Mouse (Mus musculus) granulocyte monocyte progenitor cell, adult 5-6 weeks (primary cell): ENCODE data around the gene Bcas3. TPM values are rescaled to one million over a fixed set of nuclear protein-coding genes. Genes with fewer than 3 reads are reported as not detected.

Experiments used
- ATAC-seq: replicated peaks from 2 replicates; pipeline ENCODE4 v1.8.0; 2016; ENCODE audit warnings: mild to moderate bottlenecking, moderate TSS enrichment, inconsistent platforms; ENCODE audit not compliant: poor library complexity, severe bottlenecking
- total RNA-seq, 2 experiments: library from RNA; stranded (forward) in 1 of 2; stranded (reverse) in 1 of 2; fragments of 200-712, 200-1000 nt in 1 of 2; fragments of >200 nt in 1 of 2; fragmentation: Nextera tagmentation in 1 of 2; gene quantifications; 2 replicates each; pipeline ENCODE4 v1.2.3; 2014 to 2017

Bcas3 gene
- total RNA-seq, 2 experiments from 2014 or later: 17.6 to 30.7 TPM

- no peak for ATAC-seq
Observed at GRCm38 (mm10) chr11:85644748-85645060, 291.7 kb downstream of the Bcas3 start.

DNA sequence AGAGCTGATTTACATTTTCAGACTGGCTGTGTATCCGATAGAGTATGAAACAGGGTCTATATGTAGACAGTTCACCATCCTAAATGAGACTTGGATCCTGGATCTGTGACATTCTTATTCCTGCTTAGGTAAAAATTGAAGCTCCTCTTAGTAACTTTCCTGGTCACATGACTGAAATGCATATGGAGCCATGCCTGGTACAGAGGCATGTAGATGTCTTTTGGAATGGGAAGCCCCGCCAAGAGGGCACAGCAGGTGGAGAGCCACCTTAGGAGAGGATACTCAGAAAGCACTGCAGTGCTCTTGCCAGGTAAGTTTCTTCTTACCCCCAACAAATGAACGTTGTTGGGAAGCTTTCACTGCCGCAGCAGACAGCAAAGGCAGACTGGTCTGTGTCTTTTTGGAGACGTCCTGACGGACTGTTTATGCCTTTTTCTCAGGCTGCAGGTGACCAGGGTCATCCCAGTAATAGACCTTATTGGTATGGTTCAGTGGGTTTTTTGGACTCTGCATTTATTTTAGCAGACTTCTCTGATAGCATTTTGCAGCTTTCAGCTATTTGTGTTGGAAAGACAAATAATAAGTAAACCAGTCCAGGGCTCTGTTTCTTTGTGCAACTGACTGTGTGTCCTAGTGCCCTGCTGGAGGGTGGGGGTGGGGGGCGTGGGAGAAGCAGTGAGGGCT is 292.3 kb downstream of the Bcas3 start:
- ATAC-seq: no peak

- ATAC-seq: no peak
Observed at GRCm38 (mm10) chr11:85648893-85649292, 295.9 kb downstream of the Bcas3 start.

DNA sequence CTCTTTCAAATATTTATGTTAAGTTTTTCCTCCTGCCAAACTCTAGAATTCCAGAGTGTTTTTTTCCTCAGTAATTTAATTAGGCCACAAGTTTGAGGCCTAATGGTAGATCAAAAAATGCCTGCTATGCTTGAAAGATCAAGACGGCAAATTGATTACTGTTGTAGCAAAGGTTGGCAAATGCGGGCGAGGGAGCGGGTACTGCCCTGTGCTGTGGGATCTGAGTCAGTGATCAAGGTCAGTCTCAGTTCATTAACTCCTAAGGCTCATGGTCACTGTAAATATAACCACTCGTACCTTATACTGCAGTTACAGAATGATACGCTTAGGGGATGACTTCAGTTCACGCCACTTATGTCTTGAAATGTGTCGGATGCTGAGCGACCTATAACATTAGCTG is 296.4 kb downstream of the Bcas3 start:
- no peak for ATAC-seq

GRCm38 (mm10) chr11:85657471-85657870 is 304.5 kb downstream of the Bcas3 start:
- no peak for ATAC-seq

DNA sequence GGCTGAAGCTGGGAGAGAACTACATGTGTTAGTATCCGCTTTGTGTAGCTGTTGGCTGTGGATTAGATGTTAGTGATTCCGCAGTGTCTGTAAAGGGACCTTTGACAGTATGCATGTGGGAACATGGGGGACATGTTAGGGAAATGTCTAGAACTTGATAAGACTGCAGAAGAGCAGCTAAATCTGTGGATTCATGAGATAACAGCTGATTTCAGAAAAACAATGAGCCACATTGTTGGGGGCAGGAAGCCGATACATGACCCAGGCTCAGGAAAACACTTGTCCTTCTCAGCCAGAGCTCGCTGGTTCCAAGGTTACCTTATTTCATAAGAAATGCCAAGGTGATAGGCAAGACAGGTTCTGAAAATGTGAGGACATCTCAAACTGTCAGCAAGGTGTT is 307.3 kb downstream of the Bcas3 start:
- ATAC-seq: no peak

DNA sequence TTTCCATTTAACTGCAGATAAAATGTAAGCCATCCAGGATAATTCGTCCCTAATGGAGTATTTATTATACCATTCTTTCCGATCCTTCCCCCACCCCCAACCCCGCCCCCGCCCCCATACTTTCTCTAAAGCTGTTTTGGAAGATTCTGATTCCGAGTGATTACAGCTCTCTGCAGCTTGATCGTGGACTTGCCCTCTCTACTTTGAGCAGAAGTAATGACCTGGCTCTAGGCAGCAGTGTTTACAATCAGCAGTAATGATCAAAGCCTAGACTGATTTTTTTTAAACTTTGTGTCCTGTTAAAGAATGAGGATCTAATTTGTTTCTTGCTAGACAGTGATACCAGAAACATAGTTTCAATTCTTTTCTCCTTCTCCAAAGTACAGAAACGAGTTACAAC is 314.2 kb downstream of the Bcas3 start:
- ATAC-seq: no peak

DNA sequence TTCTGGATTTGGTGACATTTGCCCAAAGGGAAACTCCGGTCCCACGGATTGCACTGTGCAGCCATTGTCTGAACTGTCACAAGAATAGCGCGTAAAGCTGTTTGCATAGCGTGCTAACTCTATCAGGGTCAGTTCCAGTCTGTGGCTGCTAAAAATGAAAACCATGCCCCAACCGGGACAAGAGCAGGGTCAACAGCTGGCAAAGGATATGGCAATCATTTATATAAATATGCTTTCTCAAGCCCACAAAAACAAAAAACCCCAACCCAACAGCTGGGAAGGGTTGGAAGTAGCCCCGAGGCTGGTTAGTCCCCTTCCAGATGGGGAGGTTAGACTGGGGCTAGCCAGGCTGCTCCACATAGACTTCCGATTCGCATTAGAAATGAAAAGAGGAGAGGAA is 314.8 kb downstream of the Bcas3 start:
- no peak for ATAC-seq

GRCm38 (mm10) chr11:85672881-85673475 is 320.0 kb downstream of the Bcas3 start:
- no peak for ATAC-seq

DNA sequence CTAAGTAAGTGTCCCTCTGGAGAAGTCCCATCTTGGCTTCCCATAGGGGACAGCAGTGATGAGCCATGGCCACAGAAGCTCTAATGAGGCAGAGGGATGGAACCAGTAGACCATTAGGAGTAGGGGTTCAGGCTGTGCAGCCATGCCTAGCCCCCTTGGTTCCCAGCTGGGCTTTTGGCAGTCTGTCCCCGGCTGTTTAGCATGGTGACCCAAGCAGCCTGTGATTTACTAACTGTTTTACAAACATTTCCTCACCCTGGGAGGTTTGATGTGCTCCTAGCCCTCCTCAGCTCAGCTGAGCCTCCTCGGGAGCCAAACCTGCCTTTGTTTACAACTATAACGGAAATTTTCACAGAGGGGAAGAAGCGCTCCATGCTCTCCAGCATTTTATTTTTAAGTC is 322.3 kb downstream of the Bcas3 start:
- ATAC-seq: no peak

- no peak for ATAC-seq
Observed at GRCm38 (mm10) chr11:85676357-85677004, 323.5 kb downstream of the Bcas3 start.

DNA sequence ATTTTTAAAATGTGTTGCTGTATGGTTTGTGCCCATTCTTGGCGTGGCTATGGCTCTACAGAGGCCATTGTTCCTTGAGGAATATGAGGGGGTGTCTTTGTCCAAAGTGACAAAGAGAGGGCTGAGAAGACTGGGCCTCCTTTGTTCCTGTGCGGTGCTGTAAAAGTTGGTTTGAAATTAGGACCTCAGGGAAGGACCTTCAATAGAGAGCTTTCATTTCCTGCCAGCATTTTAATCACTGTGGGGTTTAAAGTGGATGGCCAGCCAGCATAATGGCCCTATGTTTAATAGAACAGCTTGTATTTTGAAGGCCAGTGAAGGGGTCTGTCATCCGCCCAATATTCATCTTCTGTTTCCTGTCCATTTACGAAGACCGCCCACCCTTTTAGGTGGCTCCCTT is 325.7 kb downstream of the Bcas3 start:
- no peak for ATAC-seq

GRCm38 (mm10) chr11:85681580-85682419 is 328.8 kb downstream of the Bcas3 start:
- ATAC-seq: no peak

- ATAC-seq: no peak
Observed at GRCm38 (mm10) chr11:85684981-85685380, 332.0 kb downstream of the Bcas3 start.

- no peak for ATAC-seq
Observed at GRCm38 (mm10) chr11:85687816-85688439, 335.0 kb downstream of the Bcas3 start.

DNA sequence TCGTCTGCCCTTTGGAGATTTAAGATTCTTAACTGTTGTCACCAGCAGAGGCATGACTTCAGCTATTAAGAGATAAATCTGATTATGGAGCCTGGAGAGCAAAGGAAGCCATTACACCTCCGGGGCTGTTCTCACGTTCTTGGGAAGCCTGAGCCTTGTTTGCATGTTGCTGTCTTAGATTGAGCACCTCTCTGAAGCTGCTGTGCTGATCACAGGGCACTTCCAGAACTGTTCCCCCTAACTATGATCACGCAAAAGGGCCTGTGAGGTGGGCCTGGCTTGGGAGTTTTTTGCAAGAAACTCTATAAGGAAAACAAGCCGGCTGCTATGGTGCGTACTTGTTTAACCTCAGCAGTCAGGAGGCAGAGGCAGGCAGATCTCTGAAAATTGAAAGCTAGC is 335.5 kb downstream of the Bcas3 start:
- no peak for ATAC-seq

DNA sequence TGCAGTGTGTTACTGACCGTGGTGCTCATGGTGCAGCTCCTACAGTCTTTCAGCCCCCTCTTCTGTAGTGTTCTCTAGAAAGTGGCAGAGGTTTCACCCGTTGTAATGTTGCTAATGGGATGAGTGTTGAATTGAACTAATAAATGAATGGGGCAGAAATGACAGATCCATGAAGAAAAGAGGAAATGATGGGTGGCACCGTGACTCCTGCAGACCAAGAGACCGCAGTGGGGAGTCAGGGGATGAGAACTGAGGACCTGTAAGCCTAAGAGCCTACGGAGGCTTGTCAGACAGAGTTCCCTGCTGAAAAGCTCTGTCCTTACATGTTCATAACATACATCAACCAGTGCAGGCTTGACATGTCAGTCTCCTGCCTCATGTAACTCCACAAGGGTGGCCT is 336.3 kb downstream of the Bcas3 start:
- ATAC-seq: no peak

DNA sequence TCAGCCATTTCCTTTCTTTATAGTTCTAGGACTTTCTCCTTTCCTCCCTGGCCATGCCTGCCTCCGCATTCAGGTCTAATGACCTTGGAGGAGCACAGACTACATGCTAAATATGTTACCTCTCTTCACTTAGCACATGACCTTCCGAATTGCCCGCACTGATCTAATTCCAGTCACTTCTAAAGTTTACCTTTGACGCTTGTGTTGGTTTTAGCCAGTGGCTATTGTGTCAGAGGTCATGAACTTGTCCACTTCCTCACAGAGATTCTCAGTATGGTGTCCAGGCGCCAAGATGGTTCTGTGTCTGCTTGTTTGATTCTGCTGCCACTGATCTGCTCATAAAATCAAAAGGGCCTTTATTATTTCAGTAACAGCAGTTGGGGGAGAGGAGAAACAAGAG is 338.3 kb downstream of the Bcas3 start:
- no peak for ATAC-seq

- no peak for ATAC-seq
Observed at GRCm38 (mm10) chr11:85695614-85696263, 342.8 kb downstream of the Bcas3 start.
